Mouse (Mus musculus) frontal cortex, postnatal 14 days (tissue): ENCODE results near the gene 0610030E20Rik.

Experiments
- DNase-seq, 2 experiments: peaks; one replicate each; pipeline ENCODE4 v3.0.0; 2022; ENCODE audit warnings: low spot score in 2 of 2

The 0610030E20Rik gene

DNA sequence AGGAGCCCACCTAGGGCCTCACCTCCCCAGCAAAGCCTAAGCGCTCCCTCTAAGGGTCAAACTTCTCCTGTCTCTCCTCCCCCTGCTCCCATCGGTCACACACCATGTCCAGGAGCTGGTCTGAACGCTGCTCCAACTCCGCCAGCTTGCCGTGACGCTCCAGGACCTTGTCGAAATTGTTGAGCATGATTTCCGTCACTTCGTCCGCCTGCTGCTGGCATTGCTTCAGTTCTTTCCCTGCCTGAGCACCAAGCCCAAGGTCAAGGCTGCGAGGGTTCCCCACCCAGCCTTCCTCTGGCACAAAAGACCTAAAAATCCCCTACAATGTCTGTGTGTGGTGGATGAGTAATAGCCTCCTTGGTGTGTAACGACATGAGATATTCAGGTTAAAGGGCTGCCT lies 23.0 kb downstream of the 0610030E20Rik start:
- DNase-seq = no peak

DNA sequence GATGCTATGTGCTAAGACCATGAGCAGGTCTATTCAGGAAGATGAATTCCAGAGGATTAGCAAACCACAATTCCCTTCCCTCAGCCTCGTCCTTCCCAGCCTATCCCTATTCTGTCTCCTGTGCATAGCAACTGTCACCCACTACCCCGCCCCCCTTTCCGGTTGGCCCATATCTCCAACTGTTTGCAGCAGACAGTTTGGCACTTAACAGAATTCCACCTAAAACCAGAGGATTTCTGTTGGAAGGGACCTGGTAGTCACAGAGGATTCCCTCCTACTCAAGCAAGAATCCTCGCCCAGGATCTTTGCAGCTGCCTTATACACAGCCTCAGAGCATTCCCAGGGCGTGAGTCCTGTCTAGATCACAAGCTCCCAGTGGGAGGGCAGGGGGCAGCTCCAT lies 24.0 kb downstream of the 0610030E20Rik start:
- no peak for DNase-seq

DNA sequence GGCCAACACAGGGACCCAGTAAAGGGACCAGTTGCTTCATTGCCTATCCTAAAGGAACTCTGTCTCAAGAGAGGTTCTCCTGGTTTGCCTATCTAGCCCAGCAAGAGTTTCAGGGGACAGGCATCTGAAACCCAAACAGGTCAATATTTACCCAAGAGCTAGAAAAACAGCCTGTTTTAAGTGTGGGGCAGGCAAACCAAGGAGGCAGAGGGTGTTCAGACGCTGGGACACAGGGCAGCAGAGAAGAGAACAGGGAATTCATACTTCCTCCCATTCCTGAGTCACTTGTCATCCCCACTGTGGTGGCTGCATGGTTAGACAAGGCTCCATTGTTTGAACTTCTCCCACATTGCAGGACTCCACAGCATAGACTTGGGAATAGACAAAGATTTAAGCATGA lies 24.5 kb downstream of the 0610030E20Rik start:
- no peak for DNase-seq

DNA sequence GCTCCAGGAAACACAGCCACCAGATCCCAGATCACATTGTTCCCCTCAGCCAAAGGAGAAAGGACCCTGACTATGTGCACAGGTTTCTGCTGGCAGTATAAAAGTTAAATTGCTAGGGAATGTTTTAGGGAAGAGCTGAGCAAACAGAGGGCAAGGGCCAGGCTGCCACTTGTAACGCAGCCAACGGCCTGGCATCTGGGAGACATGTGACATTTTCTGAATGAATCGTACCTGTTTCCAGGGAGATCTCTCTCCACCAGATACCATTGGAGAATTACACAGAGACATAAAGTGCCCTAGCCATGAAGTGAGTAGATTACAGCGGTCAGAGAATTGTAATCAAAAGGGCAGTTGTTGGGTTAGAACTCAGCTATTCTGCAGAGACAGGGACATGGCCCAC lies 26.1 kb downstream of the 0610030E20Rik start:
- DNase-seq = no peak

DNA sequence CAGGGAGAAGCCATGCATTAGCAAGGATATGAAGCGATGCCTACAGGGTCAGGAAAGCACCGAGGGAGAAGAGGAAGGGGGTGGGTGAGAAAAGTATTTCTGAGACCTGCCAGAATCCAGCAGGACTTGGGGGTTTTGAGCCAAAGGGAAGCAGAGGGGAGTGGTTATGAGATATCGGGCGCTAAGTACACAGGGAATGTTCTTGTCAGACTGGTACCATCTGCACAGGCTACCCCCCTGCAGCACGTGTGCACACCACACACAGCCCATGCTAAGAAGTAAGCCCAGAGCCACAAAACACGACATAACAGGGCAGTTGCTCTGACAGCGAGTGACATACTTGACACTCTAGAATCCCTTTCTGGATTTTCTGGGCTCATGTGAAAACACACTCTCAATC lies 27.1 kb downstream of the 0610030E20Rik start:
- DNase-seq = no peak

DNA sequence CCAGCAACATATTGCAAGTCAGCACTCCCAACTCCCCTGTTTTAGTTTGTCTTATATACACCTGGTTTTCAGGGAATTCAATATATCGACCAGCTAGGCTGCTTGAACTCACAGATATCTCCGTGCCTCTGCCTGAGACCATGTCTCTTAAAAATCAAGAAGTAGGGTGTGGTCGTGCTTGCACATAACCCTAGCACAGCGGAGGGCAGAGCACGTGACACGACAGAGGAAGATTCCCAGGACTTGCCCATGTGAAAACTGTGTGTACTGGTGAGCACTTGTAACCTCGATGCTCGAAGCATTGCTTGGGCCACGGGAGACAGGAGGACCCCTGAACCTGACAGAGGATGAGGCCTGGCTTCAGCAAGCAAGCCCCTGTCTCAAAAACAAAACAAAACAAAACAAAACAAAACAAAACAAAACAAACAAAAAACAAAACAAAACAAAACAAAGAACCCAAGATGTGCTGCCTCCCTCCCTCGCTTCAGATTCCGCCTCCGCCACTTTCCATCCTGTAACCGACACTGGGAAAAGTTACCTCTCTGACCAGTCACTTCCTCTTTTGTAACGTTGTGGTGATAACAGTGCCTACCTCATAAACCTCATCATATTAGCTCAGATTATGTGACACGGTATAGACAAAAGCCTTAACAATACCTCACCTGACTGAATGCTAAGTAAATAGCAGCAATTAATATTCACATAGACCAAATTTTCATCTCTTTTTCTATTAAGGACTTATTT lies 27.9 kb downstream of the 0610030E20Rik start:
- DNase-seq = no peak

DNA sequence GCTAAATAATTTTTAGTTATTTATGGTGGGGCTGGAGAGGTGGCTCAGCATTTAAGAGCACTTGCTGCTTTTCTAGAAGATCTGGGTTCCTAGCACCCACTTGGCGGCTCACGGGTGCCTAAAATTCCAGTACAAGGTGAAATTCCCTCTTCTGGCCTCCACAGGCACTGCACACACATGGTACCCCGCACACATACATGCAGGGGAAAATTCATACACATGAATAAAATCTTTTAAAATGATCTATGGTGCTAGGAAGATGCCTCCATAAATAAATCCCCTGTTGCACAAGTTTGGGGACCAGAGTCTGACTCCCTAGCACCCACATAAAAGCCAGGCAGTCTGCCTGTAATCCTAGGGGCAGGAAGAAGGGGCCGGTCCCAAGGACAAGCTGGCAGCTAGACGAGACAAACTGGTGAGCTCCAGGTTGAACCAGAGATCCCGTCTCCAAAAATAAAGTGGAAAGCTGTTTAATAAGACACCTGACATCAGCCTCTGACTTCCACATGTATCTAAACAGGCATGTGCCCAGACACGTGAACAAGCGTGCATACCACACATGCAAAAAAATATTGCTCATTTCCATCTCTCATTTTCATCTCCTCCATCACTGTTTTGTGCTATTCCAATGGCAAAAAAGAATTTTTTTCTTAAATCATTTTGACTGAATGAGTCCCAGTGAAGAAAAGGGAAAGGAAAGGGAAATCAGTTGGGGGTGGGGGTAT lies 31.6 kb downstream of the 0610030E20Rik start:
- no peak for DNase-seq

DNA sequence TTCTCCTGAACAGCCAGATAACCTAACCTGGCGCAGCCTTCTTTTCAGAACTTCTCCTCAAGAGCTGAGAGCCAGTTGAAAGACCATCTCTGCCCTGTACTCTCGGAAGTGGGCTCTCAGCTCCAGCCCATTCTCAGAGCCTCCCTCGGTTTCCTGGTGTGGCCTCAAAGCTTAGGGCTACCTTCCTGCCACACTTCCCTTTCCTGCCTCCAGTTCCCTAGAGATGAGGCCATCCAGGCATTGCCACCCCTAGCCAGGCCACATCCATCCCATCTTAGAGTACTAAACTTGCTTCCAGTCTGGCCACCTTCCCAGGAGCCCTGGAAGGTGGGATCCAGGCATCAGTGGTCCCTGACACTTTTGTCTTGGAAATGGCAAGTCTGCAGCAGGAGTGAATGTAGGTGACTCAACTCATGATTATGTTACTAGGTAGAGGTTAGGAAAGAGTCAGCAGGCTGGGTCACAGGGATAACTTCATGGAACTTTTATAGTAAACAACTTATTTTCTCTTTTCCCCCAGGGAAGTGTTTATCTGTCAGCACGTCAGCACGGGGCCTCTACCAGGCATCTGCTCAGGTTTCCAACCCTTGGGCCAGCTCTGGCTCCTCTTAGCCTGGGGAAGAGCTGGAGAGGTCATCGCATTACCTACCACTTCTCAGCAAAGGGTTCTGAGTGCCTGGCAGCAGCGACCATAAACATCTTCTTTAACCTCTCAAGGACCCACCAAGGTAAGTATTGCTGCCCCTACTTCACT lies 32.4 kb downstream of the 0610030E20Rik start:
- no peak for DNase-seq

DNA sequence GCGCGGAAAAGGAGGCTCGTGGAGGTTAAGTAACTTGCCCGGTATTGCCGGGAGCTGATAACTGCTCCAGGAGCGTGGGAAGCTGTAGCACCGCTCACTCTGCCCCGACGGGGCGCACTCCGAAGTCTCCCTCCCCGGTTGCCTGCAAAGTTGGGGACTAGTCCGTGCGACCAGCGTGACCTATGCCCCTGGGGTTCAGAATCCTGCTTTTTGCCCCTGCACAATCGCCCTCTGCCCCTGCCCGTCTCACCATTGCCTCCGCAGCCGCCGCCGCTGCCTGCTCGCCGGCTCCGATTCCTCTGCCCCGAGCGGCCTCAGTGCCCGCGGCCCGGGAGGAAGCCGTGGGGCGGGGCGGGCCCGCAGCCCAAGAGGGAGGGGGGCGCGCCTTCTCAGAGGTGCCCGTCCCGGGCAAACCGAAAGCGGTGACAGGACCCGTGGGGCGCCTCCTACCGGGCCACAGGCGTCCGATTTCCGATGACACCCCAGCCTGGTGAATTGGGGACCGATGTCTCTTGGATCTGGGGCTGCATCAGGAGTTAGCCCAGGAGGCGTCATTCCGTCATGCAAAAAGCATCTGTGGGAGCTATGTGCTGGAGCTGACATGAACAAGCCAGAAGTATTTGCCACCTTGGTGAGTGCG lies 33.1 kb downstream of the 0610030E20Rik start, which contains the start of gene Vamp5:
TSS of gene Vamp5 (minus strand) at position 338 of the 640 bp plus-strand sequence.
- no peak for DNase-seq

DNA sequence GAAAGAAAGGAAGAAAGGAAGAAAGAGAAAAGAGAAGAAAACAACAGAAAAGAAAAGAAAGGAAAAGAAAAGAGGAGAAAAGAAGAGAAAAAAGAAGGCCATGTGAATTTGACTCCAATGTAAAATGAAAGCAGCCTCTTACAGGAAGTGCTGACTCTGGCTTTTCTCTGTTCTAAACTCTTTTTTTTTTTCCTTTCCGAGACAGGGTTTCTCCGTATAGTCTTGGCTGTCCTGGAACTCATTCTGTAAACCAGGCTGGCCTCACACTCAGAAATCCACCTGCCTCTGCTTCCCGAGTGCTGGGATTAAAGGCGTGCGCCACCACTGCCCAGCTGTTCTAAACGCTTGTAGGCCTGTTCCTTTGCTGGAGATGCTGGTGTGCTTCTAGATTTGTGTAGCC lies 35.4 kb downstream of the 0610030E20Rik start:
- no peak for DNase-seq

DNA sequence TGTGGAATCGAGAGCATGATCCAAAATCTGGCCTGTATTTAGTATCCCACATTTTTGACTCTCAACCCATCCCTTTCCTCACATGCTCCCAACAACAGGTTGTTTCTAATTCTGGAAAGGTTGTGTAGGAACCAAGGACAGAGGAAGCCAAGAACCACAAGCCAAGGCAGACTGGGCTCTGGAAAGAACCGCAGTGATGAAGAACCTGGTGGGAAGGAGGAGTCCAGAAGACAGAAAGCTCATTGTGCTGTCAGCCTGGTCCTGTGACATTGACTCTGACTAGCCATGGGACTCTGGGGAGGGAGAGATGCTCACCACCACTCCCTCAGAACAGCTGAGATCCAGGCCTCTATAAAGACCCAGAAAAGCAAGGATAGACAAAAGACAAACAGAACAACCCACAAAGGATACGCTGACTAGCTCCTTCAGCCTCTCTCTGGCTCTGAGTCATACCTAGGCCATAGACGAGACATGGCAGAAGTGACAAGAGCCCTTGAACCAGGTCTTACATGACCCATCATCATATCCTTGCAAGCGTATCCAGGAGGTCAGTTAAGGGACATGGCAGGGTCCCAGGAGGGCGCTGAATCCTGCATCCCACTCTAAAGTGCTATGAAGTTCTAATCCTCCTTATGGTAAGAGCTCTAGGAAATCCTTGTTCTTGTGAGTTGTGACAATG lies 36.2 kb downstream of the 0610030E20Rik start:
- no peak for DNase-seq

DNA sequence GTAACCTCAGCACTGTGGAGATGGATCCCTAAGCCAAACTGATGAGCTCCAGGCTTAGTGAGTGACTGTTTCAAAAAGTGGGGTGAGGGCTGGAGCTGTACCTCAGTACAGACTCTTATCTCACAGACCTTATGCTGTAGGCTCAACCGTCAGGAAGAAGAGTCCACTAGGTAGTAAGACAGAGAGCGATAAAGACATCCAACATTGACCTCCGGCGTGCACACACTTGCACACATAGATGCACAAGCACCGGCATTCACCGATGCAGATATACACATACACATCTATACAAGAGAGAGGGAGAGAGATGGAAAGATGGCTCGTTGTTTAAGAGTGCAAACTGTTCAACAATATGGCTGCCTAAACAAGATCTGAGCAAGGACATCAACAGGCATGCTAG lies 36.8 kb downstream of the 0610030E20Rik start:
- DNase-seq = no peak

DNA sequence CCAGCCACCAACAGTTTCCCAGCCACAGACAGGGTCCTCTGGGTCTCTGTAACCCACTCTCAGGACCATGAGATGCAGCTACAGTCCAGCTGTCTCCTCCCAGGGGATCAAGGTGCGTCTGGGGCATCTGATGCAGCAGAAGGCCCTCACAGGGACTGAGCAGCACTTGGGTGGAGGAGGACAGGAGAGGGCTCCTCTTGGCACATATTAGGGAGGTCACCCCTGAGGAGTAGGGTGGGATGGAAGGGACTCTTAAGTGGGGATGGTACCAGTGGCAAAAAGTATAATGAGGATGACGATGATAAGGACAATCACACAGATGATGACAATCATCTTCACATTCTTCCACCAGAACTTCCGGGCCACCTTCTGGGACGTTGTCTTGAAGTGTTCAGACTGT lies 38.1 kb downstream of the 0610030E20Rik start:
- no peak for DNase-seq

DNA sequence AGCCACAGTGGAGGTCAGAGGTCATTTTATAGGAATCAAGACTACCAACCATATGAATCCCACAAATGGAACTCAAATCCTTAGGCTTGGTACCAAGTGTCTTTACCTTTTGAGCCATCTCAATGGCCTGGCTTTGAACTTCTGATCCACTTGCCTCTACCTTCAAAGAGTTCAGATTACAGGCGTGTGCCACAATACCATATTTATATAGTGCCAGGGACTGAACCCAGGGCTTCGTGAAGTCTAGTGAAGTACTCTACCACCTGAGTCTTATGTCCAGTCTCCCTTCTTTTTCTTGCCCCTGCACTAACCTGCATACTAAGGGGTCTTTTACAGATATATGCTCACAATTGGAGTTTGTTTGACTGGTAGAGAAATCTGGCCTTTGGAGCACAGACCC lies 39.4 kb downstream of the 0610030E20Rik start:
- no peak for DNase-seq

DNA sequence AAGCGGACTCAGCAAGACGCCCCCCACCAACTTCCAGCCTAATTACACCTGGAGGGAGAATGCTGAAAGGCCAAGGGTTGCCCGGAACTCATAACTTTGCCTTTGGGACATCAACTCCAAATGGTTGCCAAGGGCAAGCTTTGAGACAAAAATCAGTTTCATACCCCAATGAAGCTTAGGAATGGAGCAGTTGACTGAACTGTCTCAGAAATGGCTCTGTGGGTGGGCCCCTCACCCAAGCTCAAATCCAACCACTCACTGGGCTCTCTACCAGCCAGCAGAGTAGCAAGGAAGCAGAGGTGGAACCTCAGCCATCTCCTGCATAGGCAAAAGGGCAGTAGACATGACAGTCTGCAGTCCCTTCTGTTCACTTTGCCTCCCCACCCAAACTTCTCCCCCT lies 40.7 kb downstream of the 0610030E20Rik start:
- no peak for DNase-seq

DNA sequence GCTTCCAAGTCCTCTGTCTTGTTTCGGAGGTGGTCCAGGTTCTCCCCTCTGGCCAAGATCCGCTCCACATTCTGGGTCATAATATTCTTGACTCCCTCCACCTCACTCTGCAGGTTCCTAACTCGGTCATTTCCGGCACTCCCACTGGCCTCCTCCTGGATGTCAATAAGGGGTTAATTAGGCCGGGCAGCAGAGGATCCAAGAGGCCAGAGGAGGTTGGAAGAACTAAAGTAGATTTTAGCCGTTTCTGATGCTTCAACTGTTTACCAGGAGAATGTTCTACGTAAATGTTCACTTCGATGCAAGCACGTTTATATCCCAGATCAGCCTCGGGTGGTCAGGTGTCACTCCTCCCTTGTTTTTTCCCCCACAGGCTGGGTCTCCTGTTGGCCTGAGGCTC lies 41.1 kb downstream of the 0610030E20Rik start:
- DNase-seq = no peak

DNA sequence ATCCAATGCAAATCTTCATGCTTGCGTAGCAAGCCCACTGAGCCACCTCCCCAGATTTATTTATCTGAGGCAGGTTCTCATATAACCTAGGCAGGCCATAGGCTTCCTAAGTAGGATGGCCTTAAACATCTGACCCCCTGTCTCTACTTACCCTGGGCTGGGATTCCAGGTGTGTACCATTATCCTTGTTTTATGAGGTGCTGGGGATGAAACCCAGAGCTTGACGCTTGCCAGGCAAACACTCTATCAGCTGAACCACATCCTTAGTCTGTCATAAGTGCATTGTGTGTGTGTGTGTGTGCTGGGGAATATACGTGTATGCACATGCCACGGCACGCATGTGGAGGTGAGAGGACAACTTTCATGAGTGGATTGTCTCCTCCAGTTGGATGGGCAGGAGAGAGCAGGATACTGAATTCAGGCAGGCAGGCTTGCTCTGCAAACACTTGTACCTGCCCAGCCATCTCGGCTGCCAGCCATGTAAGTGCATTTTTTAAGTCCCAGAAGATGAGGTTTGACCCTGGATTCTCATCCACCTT lies 41.7 kb downstream of the 0610030E20Rik start:
- DNase-seq = no peak

DNA sequence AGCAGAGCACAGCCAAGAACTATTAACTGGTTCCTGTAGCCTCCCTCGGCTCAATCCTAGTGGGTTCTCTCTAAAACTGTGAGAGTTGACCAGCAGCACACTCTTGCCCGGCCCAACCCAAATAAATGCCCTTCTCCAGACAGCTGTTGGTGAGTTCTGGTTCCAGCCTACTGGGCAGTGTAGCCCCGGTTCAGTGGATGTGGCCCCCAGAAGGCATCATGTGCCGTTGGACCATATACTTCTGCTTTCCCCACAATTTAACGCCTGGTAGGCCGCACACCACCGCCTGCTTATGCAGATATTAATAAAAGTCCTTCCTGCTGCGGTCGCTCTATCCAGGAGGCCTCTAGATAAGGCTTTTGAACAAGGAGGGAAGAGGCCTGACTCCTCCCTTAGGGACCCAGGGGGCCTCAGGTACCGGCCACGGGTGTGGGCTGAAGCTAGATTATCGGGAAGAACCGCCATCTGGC lies 42.4 kb downstream of the 0610030E20Rik start:
- DNase-seq = no peak

DNA sequence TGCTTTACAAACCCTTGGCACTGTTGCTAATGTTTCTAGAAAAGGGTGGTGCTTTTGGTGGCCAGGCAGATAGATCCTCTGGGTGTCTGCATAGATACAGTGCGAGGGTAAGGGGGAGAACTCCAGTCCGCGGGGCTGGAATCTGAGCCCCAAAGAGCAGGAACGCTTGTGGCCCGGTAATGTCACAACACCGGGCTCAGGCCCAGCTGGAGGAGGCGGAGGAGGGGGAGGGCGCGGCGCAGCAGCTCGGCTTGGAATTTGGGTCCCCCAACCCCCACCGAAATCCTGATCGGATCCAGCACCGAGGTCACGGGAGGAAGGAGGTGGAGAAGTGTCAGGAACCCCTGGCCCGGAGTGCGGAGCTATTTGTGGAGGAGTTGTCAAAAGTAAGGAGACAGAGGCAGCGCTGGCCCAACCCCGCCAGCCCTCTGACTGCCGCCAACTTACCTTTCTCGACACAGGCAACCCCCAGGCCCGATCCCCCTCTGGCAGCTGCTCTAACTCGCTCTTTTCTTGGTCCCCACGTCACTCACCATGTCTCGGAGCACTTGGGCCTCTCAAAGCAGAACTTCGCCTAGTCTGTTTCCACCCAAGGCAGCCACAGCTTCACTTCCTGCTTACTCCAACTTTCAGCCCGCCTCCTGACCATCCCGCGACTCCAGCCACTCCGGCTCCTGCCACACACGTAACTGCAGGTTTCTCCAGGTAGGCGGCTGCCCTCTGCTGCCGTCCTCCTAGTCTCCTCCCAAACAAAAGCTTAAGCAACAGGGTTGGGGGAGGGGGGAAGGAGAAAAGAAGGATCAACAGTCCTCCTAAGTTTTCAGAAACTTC lies 43.0 kb downstream of the 0610030E20Rik start, which contains the start of gene Vamp8:
TSS of gene Vamp8 (minus strand) at position 763 of the 831 bp plus-strand sequence.
- DNase-seq = peak in 1 of 2 experiments; percentile 26
